Mouse (Mus musculus) naive thymus-derived CD4-positive, alpha-beta T cell, adult 5 months (primary cell): ENCODE data around the gene Ppm1h. TPM values are rescaled to one million over a fixed set of nuclear protein-coding genes. Genes with fewer than 3 reads are reported as not detected.

Experiments
- polyA plus RNA-seq: library from polyadenylated mRNA; unstranded; fragments of 100-300 nt; shearing (Covaris generic); gene quantifications from one replicate; pipeline ENCODE4 v1.2.1, GENCODE M21; 2017

Ppm1h gene
- 86.8 TPM for polyA plus RNA-seq

DNA sequence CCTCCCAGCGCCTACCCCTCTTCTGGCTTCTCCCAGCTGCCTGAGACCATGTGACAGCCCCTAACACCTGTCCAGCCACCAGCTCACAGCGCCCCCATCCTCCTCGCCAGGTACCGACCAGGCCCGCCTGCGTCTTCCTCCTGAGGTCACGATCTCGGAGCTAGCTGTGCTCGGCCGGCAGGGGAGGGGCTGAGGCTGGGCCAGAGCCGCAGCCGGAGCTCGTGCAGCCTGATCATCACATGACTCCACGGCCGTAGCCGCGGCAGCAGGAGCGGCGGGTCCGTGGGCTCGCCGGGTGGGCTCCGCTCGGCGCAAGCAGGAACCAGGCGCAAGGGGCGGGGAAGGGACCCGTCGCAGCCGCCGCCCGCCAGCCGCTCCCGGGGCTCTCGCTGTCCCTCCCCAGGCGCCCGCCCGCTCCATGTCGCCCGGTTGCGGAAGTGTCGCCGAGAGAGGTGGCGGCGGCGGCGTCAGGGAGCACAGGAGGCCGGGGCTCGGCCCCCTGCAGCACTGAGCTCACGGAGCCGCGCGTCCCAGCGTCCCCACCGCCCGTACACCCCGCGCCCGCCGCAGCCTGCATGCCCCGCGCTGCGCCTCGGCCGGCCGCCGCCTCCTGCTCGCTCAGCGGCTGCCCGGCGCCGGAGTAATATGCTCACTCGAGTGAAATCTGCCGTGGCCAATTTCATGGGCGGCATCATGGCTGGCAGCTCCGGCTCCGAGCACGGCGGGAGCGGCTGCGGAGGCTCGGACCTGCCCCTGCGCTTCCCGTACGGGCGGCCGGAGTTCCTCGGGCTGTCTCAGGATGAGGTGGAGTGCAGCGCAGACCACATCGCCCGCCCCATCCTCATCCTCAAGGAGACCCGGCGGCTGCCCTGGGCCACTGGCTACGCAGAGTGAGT, at the start of gene Ppm1h:
Ppm1h (plus strand) TSS at position 222 of the 896 bp plus-strand sequence.

Other genes with a start within 250 kb of the Ppm1h start
- gene Avpr1a, start 230.3 kb upstream of the Ppm1h start, polyA plus RNA-seq = not detected